Mouse (Mus musculus): ENCODE data around the gene Grid1.

Grid1 gene

GRCm38 (mm10) chr14:35049231-35049630 lies 229.3 kb downstream of the Grid1 start:
- no peaks in the 10 kb centered on the region for H3K4me1 ChIP-seq (replicated peaks; ENCODE audit: low read depth, low read length)

DNA sequence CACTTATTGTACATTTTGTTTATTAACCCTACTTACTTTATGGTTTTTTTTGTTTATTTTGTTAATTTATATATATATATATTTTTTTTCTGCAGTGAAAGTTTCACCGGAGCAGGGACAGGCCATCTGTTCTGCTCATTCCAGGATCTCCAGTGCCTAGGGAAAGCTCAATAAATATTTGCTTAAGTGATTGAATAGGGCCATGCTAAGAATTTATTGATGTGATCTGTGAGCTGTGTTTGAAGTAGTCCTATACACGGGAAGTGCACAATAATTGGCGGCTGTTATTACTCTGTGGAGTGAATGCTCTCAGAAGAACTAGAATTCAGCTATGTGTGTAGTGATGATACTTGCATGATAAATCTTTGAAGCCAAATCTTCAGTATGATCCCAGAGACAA lies 234.2 kb downstream of the Grid1 start:
- no peaks in the 10 kb centered on the region for H3K36me3 ChIP-seq (ENCODE audit: insufficient read depth, low read length)
- H3K27me3 ChIP-seq (ENCODE audit: insufficient read depth, low read length), result no peaks in the 10 kb centered on the region
- TF ChIP-seq NANOG (IDR thresholded peaks at IDR 0.05; ENCODE audit: borderline replicate concordance, low read length) (no peak), POU5F1 (IDR thresholded peaks at IDR 0.05; ENCODE audit: borderline replicate concordance, low read length) (no peak), CTCF (conservative IDR thresholded peaks at IDR 0.05; ENCODE audit: low read length) (no peak)
- no peaks in the 10 kb centered on the region for H3K4me1 ChIP-seq (replicated peaks; ENCODE audit: low read depth, low read length)
- H3K4me3 ChIP-seq (replicated peaks; ENCODE audit: low read length), result no peak overlapping the region
- H3K9me3 ChIP-seq (ENCODE audit: low read length), result peaks cover 4% of the 10 kb centered on the region

More at GRCm38 (mm10) chr14:35049231-35049630, 229.3 kb downstream of the Grid1 start:
- no peaks in the 10 kb centered on the region for H3K36me3 ChIP-seq (ENCODE audit: insufficient read depth, low read length)
- no peaks in the 10 kb centered on the region for H3K9me3 ChIP-seq (ENCODE audit: low read length)
- TF ChIP-seq CTCF (conservative IDR thresholded peaks at IDR 0.05; ENCODE audit: low read length) (no peak), NANOG (IDR thresholded peaks at IDR 0.05; ENCODE audit: borderline replicate concordance, low read length) (no peak), POU5F1 (IDR thresholded peaks at IDR 0.05; ENCODE audit: borderline replicate concordance, low read length) (no peak)
- H3K4me3 ChIP-seq (replicated peaks; ENCODE audit: low read length), result no peak overlapping the region
- H3K27me3 ChIP-seq (ENCODE audit: insufficient read depth, low read length), result no peaks in the 10 kb centered on the region

DNA sequence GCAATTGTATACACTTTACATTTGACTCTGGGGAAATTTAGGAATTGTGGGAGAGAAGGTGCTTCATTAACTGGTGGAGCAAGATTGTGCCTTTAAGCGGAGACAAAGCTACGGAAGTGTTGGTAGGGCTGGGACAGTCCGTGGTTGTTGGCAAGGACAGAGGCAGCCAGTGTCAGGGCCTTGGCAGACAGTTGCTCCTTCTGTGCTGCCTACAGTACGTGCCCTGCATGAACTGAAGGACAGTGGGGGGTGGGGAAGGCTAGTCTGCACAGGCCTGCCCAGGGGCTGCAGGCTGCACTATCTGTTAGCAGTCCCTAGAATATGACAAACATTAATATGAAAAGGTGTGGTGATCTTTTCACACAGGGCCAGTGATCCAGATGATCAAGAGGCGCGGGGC lies 254.7 kb downstream of the Grid1 start:
- Histone ChIP-seq H3K27me3 (ENCODE audit: insufficient read depth, low read length) (no peaks in the 10 kb centered on the region), H3K36me3 (ENCODE audit: insufficient read depth, low read length) (no peaks in the 10 kb centered on the region), H3K4me3 (replicated peaks; ENCODE audit: low read length) (no peak overlapping the region), H3K9me3 (ENCODE audit: low read length) (no peaks in the 10 kb centered on the region), H3K4me1 (replicated peaks; ENCODE audit: low read depth, low read length) (no peaks in the 10 kb centered on the region)
- TF ChIP-seq CTCF (conservative IDR thresholded peaks at IDR 0.05; ENCODE audit: low read length) (no peak), NANOG (IDR thresholded peaks at IDR 0.05; ENCODE audit: borderline replicate concordance, low read length) (no peak), POU5F1 (IDR thresholded peaks at IDR 0.05; ENCODE audit: borderline replicate concordance, low read length) (no peak)

DNA sequence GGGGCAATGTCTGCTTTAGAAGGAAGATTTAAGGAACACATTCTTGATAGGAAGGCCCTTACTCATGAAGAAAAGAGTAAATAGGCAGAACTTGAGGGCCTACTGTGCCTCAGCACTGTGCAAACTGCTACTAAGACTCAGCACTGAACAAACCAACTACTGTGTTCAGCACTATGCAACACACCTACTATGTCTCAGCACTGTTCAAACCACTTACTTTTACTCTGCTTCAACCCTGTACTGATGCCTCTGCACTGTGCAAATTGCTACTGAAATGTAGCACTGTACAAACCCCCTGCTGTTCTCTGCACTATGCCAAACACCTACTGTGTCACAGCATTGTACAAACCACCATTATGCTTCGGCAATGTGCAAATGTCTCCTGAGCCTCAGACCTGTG lies 260.0 kb downstream of the Grid1 start:
- Histone ChIP-seq H3K9me3 (ENCODE audit: low read length) (no peaks in the 10 kb centered on the region), H3K36me3 (ENCODE audit: insufficient read depth, low read length) (no peaks in the 10 kb centered on the region), H3K4me1 (replicated peaks; ENCODE audit: low read depth, low read length) (no peaks in the 10 kb centered on the region), H3K4me3 (replicated peaks; ENCODE audit: low read length) (no peak overlapping the region), H3K27me3 (ENCODE audit: insufficient read depth, low read length) (no peaks in the 10 kb centered on the region)
- TF ChIP-seq CTCF (conservative IDR thresholded peaks at IDR 0.05; ENCODE audit: low read length) (no peak), POU5F1 (IDR thresholded peaks at IDR 0.05; ENCODE audit: borderline replicate concordance, low read length) (no peak), NANOG (IDR thresholded peaks at IDR 0.05; ENCODE audit: borderline replicate concordance, low read length) (no peak)

GRCm38 (mm10) chr14:35092646-35093045 lies 272.7 kb downstream of the Grid1 start:
- Histone ChIP-seq H3K4me1 (replicated peaks; ENCODE audit: low read depth, low read length) (no peaks in the 10 kb centered on the region), H3K4me3 (replicated peaks; ENCODE audit: low read length) (no peak overlapping the region), H3K27me3 (ENCODE audit: insufficient read depth, low read length) (no peaks in the 10 kb centered on the region), H3K36me3 (ENCODE audit: insufficient read depth, low read length) (no peaks in the 10 kb centered on the region), H3K9me3 (ENCODE audit: low read length) (peaks cover 5% of the 10 kb centered on the region; the same call in 1 of the 2 replicates)
- TF ChIP-seq POU5F1 (IDR thresholded peaks at IDR 0.05; ENCODE audit: borderline replicate concordance, low read length), result no peak
- no peak for TF ChIP-seq CTCF (conservative IDR thresholded peaks at IDR 0.05; ENCODE audit: low read length)
- no peak for TF ChIP-seq NANOG (IDR thresholded peaks at IDR 0.05; ENCODE audit: borderline replicate concordance, low read length)

DNA sequence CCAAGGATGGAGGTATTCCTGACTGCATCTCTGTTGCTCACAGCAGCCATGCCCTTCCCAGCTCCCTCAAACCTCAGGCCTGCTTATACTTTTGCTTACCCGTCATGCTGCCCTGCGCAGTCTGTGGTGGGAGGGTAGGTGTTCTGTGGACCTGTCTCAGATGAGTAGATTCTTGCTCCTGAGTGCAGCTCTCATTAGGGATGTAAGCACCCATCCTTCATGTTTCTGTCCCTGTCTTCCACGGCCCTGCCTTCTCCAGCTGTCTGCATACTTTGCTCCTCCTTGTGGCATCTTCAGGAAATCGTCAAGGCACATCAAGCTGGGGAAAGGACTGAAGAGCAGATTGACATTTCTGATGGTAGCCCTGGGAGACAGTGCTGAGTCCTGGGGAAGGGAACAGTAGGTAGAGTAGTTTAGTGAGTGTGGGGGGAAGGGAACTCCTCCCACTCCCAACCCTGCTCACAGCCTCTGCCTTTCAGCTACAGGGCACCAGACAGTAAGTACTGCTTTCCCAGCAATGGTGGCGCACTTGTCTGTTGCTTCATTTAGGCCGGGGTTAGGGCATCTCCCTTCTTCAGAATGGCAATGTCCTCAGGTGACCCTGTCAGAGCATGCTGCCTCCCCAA lies 273.8 kb downstream of the Grid1 start:
- no peaks in the 10 kb centered on the region for H3K4me1 ChIP-seq (replicated peaks; ENCODE audit: low read depth, low read length)
- no peak overlapping the region for H3K4me3 ChIP-seq (replicated peaks; ENCODE audit: low read length)
- no peaks in the 10 kb centered on the region for H3K9me3 ChIP-seq (ENCODE audit: low read length)
- TF ChIP-seq POU5F1 (IDR thresholded peaks at IDR 0.05; ENCODE audit: borderline replicate concordance, low read length), result no peak
- no peak for TF ChIP-seq CTCF (conservative IDR thresholded peaks at IDR 0.05; ENCODE audit: low read length)
- TF ChIP-seq NANOG (IDR thresholded peaks at IDR 0.05; ENCODE audit: borderline replicate concordance, low read length), result no peak
- H3K27me3 ChIP-seq (ENCODE audit: insufficient read depth, low read length), result no peaks in the 10 kb centered on the region
- H3K36me3 ChIP-seq (ENCODE audit: insufficient read depth, low read length), result no peaks in the 10 kb centered on the region

GRCm38 (mm10) chr14:35095506-35096059 lies 275.7 kb downstream of the Grid1 start:
- Histone ChIP-seq H3K27me3 (ENCODE audit: insufficient read depth, low read length) (no peaks in the 10 kb centered on the region), H3K9me3 (ENCODE audit: low read length) (no peaks in the 10 kb centered on the region), H3K36me3 (ENCODE audit: insufficient read depth, low read length) (no peaks in the 10 kb centered on the region), H3K4me3 (replicated peaks; ENCODE audit: low read length) (no peak overlapping the region), H3K4me1 (replicated peaks; ENCODE audit: low read depth, low read length) (no peaks in the 10 kb centered on the region)
- TF ChIP-seq POU5F1 (IDR thresholded peaks at IDR 0.05; ENCODE audit: borderline replicate concordance, low read length) (no peak), CTCF (conservative IDR thresholded peaks at IDR 0.05; ENCODE audit: low read length) (no peak), NANOG (IDR thresholded peaks at IDR 0.05; ENCODE audit: borderline replicate concordance, low read length) (no peak)

DNA sequence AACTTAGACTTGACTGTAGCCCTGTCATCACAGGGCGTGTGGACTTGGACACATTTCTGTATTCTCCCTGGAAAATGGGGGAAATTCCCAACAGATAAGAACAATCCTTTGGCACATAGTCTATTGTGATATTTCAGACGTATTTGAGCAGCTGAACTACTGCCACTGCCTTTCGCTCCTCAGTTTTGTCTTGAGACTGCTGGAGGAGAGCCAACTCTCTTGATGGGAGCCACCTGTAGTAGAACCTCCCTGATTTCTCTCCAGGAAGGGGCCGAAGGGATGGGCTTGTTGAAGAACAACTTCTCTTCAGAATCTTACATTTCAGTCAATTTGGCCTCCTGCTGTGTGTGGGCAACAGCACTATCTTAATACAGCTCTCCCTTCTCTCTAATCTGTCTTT lies 276.2 kb downstream of the Grid1 start:
- Histone ChIP-seq H3K4me3 (replicated peaks; ENCODE audit: low read length) (no peak overlapping the region), H3K4me1 (replicated peaks; ENCODE audit: low read depth, low read length) (no peaks in the 10 kb centered on the region), H3K9me3 (ENCODE audit: low read length) (no peaks in the 10 kb centered on the region), H3K36me3 (ENCODE audit: insufficient read depth, low read length) (no peaks in the 10 kb centered on the region), H3K27me3 (ENCODE audit: insufficient read depth, low read length) (0 out of 2 replicates have a peak, but pooled peaks cover 2% of the 10 kb centered on the region)
- no peak for TF ChIP-seq CTCF (conservative IDR thresholded peaks at IDR 0.05; ENCODE audit: low read length)
- TF ChIP-seq POU5F1 (IDR thresholded peaks at IDR 0.05; ENCODE audit: borderline replicate concordance, low read length), result no peak
- no peak for TF ChIP-seq NANOG (IDR thresholded peaks at IDR 0.05; ENCODE audit: borderline replicate concordance, low read length)

All from E14TG2a.4 (cell line).